Mouse (Mus musculus) macrophage (primary cell): Measurements from ENCODE around the gene Pabpn1. TPM values are rescaled to one million over a fixed set of nuclear protein-coding genes. Genes with fewer than 3 reads are reported as not detected.
A peak's percentile ranks its signal among the peaks of the same experiment; 100 is the strongest.

Experiments used
- H3K27ac ChIP-seq: fragments of 350-480 bp; formaldehyde crosslinking; 2 replicates; pipeline ENCODE4 v1.9.0; 2021
- H3K36me3 ChIP-seq: fragments of 350-480 bp; formaldehyde crosslinking; 2 replicates; pipeline ENCODE4 v1.9.0; 2021; ENCODE audit errors: inconsistent target
- H3K4me3 ChIP-seq: fragments of 350-480 bp; formaldehyde crosslinking; 2 replicates; pipeline ENCODE4 v1.9.0; 2021; ENCODE audit errors: inconsistent target
- H3K79me2 ChIP-seq: fragments of 350-480 bp; formaldehyde crosslinking; 2 replicates; pipeline ENCODE4 v1.9.0; 2021; ENCODE audit errors: inconsistent target
- whole genome bisulfite sequencing: methylation state at CpG from one replicate; pipeline ENCODE4 v1.1.7; 2026; ENCODE audit warnings: inconsistent platforms; ENCODE audit not compliant: missing documents; 5-methylcytosine and 5-hydroxymethylcytosine counted together
- polyA plus RNA-seq: library from polyadenylated mRNA; stranded (reverse); fragments of 250-400 nt; gene quantifications from 3 replicates; pipeline ENCODE4 v1.2.4, GENCODE M21; 2018; ENCODE audit warnings: inconsistent platforms

The Pabpn1 gene
- polyA plus RNA-seq, 1 experiment from 2014 or later = 71.0 TPM

DNA sequence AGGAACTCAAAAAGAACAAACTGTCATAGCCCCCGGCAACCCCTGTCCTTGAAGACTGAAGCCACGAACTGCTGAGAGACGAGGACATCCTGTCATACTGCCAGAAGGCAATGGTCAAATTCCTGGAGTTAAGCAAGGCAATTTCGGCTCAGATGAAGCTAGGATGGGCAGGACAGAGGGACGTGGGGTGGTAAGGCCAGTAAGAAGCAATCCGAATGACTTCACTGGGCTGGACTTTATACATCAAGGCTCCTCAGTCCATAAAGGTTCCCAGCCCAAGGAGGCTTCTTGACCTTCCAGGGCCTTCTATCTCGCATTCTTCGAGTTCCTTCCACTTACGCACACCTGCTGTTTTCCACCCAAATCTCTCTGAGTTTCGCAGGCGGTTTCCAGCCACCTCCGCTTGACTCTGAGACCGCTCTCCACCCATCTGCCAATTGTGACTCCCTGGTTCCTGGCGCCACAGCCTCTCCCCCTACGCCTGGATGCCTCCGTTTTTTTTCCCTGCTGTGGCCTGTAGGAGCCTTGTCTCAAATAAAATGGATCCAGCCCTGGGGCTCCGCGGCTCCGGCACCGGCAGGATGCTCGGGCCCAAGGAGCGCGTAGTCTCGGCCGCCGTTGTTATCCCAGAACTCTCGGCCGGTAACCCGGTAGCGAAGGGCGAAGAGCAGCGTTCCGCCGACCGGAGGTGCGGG lies 16.3 kb upstream of the Pabpn1 start:
- Histone ChIP-seq H3K4me3 (peak overlapping the region; percentile 60), H3K36me3 (no peaks in the 10 kb centered on the region), H3K79me2 (no peaks in the 10 kb centered on the region), H3K27ac (peak overlapping the region; percentile 24)
- WGBS = 5% methylated on average over 36 of the region's 36 CpGs

DNA sequence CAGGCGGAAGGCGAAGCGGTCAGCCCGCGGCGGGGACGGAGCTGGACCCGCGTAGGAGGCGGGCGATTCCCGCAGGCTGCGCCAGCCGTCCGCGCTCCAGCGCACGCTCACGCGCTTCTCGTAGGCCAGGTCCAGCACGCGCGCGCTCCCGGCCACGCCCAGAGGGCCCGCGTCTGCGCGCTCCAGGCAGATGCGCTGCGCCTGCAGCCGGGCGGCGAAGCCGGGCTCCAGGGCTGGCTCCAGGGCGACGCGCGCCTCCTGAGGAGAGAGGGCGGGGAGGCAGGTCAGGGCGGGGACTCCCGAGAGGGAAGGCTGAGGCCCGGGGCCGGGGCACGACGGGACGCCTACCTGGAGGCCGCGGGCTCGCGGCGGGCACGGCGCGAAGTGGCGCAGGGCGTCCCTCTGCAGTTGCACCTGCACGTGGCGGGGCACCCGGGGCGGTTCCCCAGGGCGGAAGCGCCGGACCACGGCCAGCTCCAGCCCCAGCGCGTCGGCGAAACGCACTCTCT lies 15.7 kb upstream of the Pabpn1 start:
- whole genome bisulfite sequencing = under 1% methylated on average over 61 of the region's 72 CpGs

GRCm38 (mm10) chr14:54877048-54877715 lies 15.1 kb upstream of the Pabpn1 start, which contains the start of gene Ppp1r3e:
Ppp1r3e (minus strand) TSS chr14:54877550.
- peak within 1 kb of the TSS; percentile 60 for H3K4me3 ChIP-seq
- no peaks in the 10 kb centered on the region for H3K36me3 ChIP-seq
- H3K27ac ChIP-seq = no peak within 1 kb of the TSS
- H3K79me2 ChIP-seq = no peaks in the 10 kb centered on the region
- WGBS = 1% methylated on average over 35 of the region's 61 CpGs

More for the DNA sequence above, 15.7 kb upstream of the Pabpn1 start:
- Histone ChIP-seq H3K27ac (no peak overlapping the region), H3K79me2 (no peaks in the 10 kb centered on the region), H3K36me3 (no peaks in the 10 kb centered on the region), H3K4me3 (peak overlapping the region; percentile 60; the same call in 1 of the 2 replicates)

GRCm38 (mm10) chr14:54883154-54884021 lies 8.9 kb upstream of the Pabpn1 start, which contains the start of the genes Bcl2l2 and Gm20521:
Bcl2l2 (plus strand) TSS chr14:54883377.
Gm20521 (plus strand) TSS chr14:54883441.
- WGBS = 3% methylated on average over 23 of the region's 27 CpGs
- Histone ChIP-seq H3K79me2 (peaks cover 27% of the 10 kb centered on the region), H3K36me3 (no peaks in the 10 kb centered on the region; the same call in 1 of the 2 replicates), H3K4me3 (peak within 1 kb of the TSS; percentile 99), H3K27ac (peak within 1 kb of the TSS; percentile 73)

- Histone ChIP-seq H3K36me3 (no peaks in the 10 kb centered on the region; the same call in 1 of the 2 replicates), H3K27ac (peak overlapping the region; percentile 73), H3K4me3 (peak overlapping the region; percentile 99), H3K79me2 (peaks cover 27% of the 10 kb centered on the region)
- 75% methylated on average over 20 of the region's 21 CpGs for WGBS
Measured at GRCm38 (mm10) chr14:54884022-54884712, 8.1 kb upstream of the Pabpn1 start.

DNA sequence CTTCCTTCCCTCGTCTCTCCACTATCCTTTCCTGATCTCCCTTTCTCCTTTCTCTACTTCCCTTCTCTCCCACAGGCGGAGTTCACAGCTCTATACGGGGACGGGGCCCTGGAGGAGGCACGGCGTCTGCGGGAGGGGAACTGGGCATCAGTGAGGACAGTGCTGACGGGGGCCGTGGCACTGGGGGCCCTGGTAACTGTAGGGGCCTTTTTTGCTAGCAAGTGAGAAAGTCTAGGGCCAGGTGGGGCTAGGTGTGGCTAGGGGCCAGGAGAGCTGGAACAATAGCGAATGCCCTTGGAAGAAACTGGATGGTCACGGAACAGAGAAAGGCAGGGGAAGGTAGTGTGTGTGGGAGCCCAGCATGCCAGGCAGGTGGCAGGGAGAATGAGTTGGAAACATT lies 7.0 kb upstream of the Pabpn1 start:
- Histone ChIP-seq H3K36me3 (no peaks in the 10 kb centered on the region; the same call in 1 of the 2 replicates), H3K27ac (no peak overlapping the region), H3K4me3 (no peak overlapping the region), H3K79me2 (peaks cover 27% of the 10 kb centered on the region)
- WGBS = 91% methylated on average over 11 of the region's 11 CpGs

GRCm38 (mm10) chr14:54893651-54894181 lies 1.4 kb downstream of the Pabpn1 start:
- peak overlapping the region; percentile 64 for H3K4me3 ChIP-seq
- peaks cover 25% of the 10 kb centered on the region for H3K79me2 ChIP-seq
- WGBS = 2% methylated on average over 38 of the region's 38 CpGs
- peak overlapping the region; percentile 55 for H3K27ac ChIP-seq
- peaks cover 26% of the 10 kb centered on the region for H3K36me3 ChIP-seq

GRCm38 (mm10) chr14:54894296-54895151 lies 2.2 kb downstream of the Pabpn1 start:
- Histone ChIP-seq H3K27ac (peak overlapping the region; percentile 14), H3K36me3 (peaks cover 26% of the 10 kb centered on the region), H3K4me3 (peak overlapping the region; percentile 77), H3K79me2 (peaks cover 25% of the 10 kb centered on the region)
- WGBS = under 1% methylated on average over 52 of the region's 54 CpGs

DNA sequence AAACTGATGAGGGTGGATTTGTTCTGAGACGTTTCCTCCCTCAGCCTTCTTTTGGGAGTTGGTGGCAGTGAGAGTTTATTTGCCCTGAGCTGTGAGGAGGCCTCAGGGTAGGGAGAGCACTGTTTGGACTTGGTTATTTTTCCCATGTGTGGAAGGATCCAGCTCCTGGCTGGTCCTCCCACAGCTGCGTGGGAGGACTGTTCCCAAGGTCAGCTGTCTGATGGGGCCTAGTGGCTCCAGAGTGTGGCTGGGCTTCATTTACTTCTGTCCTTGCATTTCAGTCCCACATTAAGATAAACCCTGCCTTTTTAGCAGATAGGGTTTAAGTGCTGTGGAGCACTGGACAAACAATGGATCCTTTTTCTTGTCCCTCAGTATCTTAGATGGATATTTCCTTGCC lies 5.1 kb downstream of the Pabpn1 start:
- peaks cover 26% of the 10 kb centered on the region for H3K36me3 ChIP-seq
- 94% methylated on average over 2 of the region's 2 CpGs for WGBS

GRCm38 (mm10) chr14:54900383-54900782 lies 8.1 kb downstream of the Pabpn1 start:
- WGBS = 0% methylated on average over 3 of the region's 3 CpGs
- Histone ChIP-seq H3K79me2 (peaks cover 15% of the 10 kb centered on the region), H3K27ac (no peak overlapping the region), H3K4me3 (no peak overlapping the region), H3K36me3 (peaks cover 26% of the 10 kb centered on the region)

More for the DNA sequence above, 5.1 kb downstream of the Pabpn1 start:
- no peak overlapping the region for H3K27ac ChIP-seq
- H3K4me3 ChIP-seq = no peak overlapping the region
- peaks cover 25% of the 10 kb centered on the region for H3K79me2 ChIP-seq

DNA sequence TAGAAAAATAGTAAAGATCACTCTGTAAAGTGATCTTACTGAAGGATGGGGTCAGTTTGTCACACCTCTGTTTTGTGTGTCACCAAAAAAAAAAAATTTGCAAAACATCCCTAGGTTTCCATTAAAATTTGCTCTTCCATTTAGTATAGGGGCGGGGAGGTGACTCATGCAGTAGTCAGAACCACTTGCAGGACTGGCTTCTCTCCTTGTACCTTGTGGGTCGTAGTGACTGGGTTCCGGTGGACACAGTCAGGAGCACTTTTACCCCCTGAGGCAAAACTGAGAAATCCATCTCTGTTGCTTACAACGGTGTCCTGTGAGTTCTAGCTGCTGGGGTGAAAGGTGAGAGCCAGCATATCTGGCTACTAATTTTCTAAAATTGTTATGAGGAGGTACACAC lies 11.3 kb downstream of the Pabpn1 start:
- WGBS = 98% methylated on average over 4 of the region's 4 CpGs
- Histone ChIP-seq H3K79me2 (no peaks in the 10 kb centered on the region), H3K27ac (no peak overlapping the region), H3K36me3 (peaks cover 1% of the 10 kb centered on the region; the same call in 1 of the 2 replicates), H3K4me3 (no peak overlapping the region)

GRCm38 (mm10) chr14:54908682-54909081 lies 16.4 kb downstream of the Pabpn1 start:
- H3K27ac ChIP-seq = no peak overlapping the region
- no peak overlapping the region for H3K4me3 ChIP-seq
- WGBS = 77% methylated on average over 6 of the region's 7 CpGs
- H3K36me3 ChIP-seq = no peaks in the 10 kb centered on the region
- H3K79me2 ChIP-seq = no peaks in the 10 kb centered on the region
